Mouse (Mus musculus): ENCODE results near the gene Rgl3. TPM values are rescaled to one million over a fixed set of nuclear protein-coding genes. Genes with fewer than 3 reads are reported as not detected.

Rgl3 gene
- total and polyA plus RNA-seq, 3 experiments: not detected

- TF ChIP-seq USF2 (conservative IDR thresholded peaks at IDR 0.05; ENCODE audit: low read depth, low read length): no peak
- no peak for TF ChIP-seq HCFC1 (IDR thresholded peaks at IDR 0.05; ENCODE audit: low read depth, low read length)
- no peak for TF ChIP-seq POLR2A (IDR thresholded peaks at IDR 0.05; ENCODE audit: low read depth, low read length)
- TF ChIP-seq JUND (conservative IDR thresholded peaks at IDR 0.05; ENCODE audit: low read depth, low read length): no peak
- no peak for TF ChIP-seq ETS1 (conservative IDR thresholded peaks at IDR 0.05; ENCODE audit: low read depth, low read length)
- TF ChIP-seq ZNF384 (IDR thresholded peaks at IDR 0.05; ENCODE audit: low read depth, low read length): no peak
- no peak for TF ChIP-seq KAT2A (IDR thresholded peaks at IDR 0.05; ENCODE audit: insufficient replicate concordance, low read length)
- TF ChIP-seq TBP (conservative IDR thresholded peaks at IDR 0.05; ENCODE audit: low read depth, low read length): no peak
- TF ChIP-seq TCF12 (IDR thresholded peaks at IDR 0.05; ENCODE audit: low read depth, low read length): no peak
- no peak for TF ChIP-seq MYC (IDR thresholded peaks at IDR 0.05; ENCODE audit: low read depth, low read length)
- no peak for TF ChIP-seq ZKSCAN1 (IDR thresholded peaks at IDR 0.05; ENCODE audit: borderline replicate concordance, low read depth, low read length)
- no peak for TF ChIP-seq NRF1 (IDR thresholded peaks at IDR 0.05; ENCODE audit: low read depth, low read length)
- TF ChIP-seq MEF2A (IDR thresholded peaks at IDR 0.05; ENCODE audit: borderline replicate concordance, low read depth, low read length): no peak
- TF ChIP-seq ZC3H11A (IDR thresholded peaks at IDR 0.05; ENCODE audit: low read depth, low read length): no peak
- no peak for TF ChIP-seq MAFK (IDR thresholded peaks at IDR 0.05; ENCODE audit: insufficient replicate concordance, low read length)
- no peak for TF ChIP-seq POLR2AphosphoS2 (IDR thresholded peaks at IDR 0.05; ENCODE audit: low read depth, low read length)
- TF ChIP-seq SMC3 (IDR thresholded peaks at IDR 0.05; ENCODE audit: low read depth, low read length): no peak
- no peak for TF ChIP-seq PAX5 (IDR thresholded peaks at IDR 0.05; ENCODE audit: low read length)
- no peak for TF ChIP-seq CHD2 (IDR thresholded peaks at IDR 0.05; ENCODE audit: low read length)
- H3K27me3 ChIP-seq (replicated peaks): no peaks in the 10 kb centered on the region
- no peak overlapping the region for H3K27ac ChIP-seq (ENCODE audit: insufficient read depth, low read depth)
- no peaks in the 10 kb centered on the region for H3K9me3 ChIP-seq (replicated peaks; ENCODE audit: low read length)
- H3K36me3 ChIP-seq (replicated peaks in 1 of 2; ENCODE audit: control insufficient read depth in 1 of 2, insufficient read depth in 1 of 2, low read length in 1 of 2): peaks cover 84 to 93% of the 10 kb centered on the region in 2 experiments
- dilution Hi-C loops (cut with MboI; ENCODE audit: extremely low pct_ligation_motif_present, extremely low pct_unique_long_range_greater_than_20kb, low sequenced_read_pairs): no loop called here
- no peaks in the 10 kb centered on the region for H3K79me2 ChIP-seq (replicated peaks; ENCODE audit: control insufficient read depth, extremely low read depth, insufficient read depth, poor library complexity, severe bottlenecking)
- no peak for DNase-seq (ENCODE audit: extremely low read depth)
- H3K4me2 ChIP-seq (ENCODE audit: insufficient read depth, low read depth, poor library complexity, severe bottlenecking): no peak overlapping the region
- H3K4me3 ChIP-seq (replicated peaks in 1 of 3; ENCODE audit: low read depth in 2 of 3, low read length in 2 of 3, poor library complexity in 1 of 3): no peak overlapping the region
- in situ Hi-C loops (cut with MboI; ENCODE audit: low pct_ligation_motif_present, low pct_unique_long_range_greater_than_20kb, low sequenced_read_pairs): no loop called here
- peaks cover 3 to 23% of the 10 kb centered on the region in 2 experiments; a peak in 3 of 4 replicates for H3K4me1 ChIP-seq (ENCODE audit: control insufficient read depth in 1 of 2, insufficient read depth in 2 of 2)
- no peak overlapping the region for H3K9ac ChIP-seq (ENCODE audit: insufficient read depth, low read depth)
These were observed 21.8 kb upstream of the Rgl3 start for GRCm38 (mm10) chr9:22011055-22011454.

- Histone ChIP-seq H3K79me2 (replicated peaks; ENCODE audit: control insufficient read depth, extremely low read depth, insufficient read depth, poor library complexity, severe bottlenecking) (peaks cover 13% of the 10 kb centered on the region; the same call in 1 of the 2 replicates), H3K9me3 (replicated peaks; ENCODE audit: low read length) (no peaks in the 10 kb centered on the region), H3K4me1 (ENCODE audit: control insufficient read depth in 1 of 2, insufficient read depth in 2 of 2) (peaks cover 8 to 37% of the 10 kb centered on the region in 2 experiments), H3K4me2 (ENCODE audit: insufficient read depth, low read depth, poor library complexity, severe bottlenecking) (no peak overlapping the region), H3K27ac (ENCODE audit: insufficient read depth, low read depth) (no peak overlapping the region), H3K4me3 (replicated peaks in 1 of 3; ENCODE audit: low read depth in 2 of 3, low read length in 2 of 3, poor library complexity in 1 of 3) (peak overlapping the region in 1 of 3 experiments; percentile 18), H3K36me3 (replicated peaks in 1 of 2; ENCODE audit: control insufficient read depth in 1 of 2, insufficient read depth in 1 of 2, low read length in 1 of 2) (peaks cover 54 to 59% of the 10 kb centered on the region in 2 experiments), H3K27me3 (replicated peaks) (peaks cover 10% of the 10 kb centered on the region), H3K9ac (ENCODE audit: insufficient read depth, low read depth) (no peak overlapping the region)
- dilution Hi-C loops (cut with MboI; ENCODE audit: extremely low pct_ligation_motif_present, extremely low pct_unique_long_range_greater_than_20kb, low sequenced_read_pairs) (no loop called here), in situ Hi-C loops (cut with MboI; ENCODE audit: low pct_ligation_motif_present, low pct_unique_long_range_greater_than_20kb, low sequenced_read_pairs) (loop anchor here (5.0 kb wide), 1 partner anchor 42 kb away; the partner anchor contains the start of gene Epor)
- DNase-seq (ENCODE audit: extremely low read depth): no peak
- no peak for TF ChIP-seq SMC3 (IDR thresholded peaks at IDR 0.05; ENCODE audit: low read depth, low read length)
- TF ChIP-seq E2F4 (IDR thresholded peaks at IDR 0.05; ENCODE audit: insufficient replicate concordance, low read depth, low read length): no peak
- no peak for TF ChIP-seq CHD2 (IDR thresholded peaks at IDR 0.05; ENCODE audit: low read length)
- TF ChIP-seq NRF1 (IDR thresholded peaks at IDR 0.05; ENCODE audit: low read depth, low read length): no peak
- no peak for TF ChIP-seq GABPA (IDR thresholded peaks at IDR 0.05; ENCODE audit: insufficient replicate concordance, low read depth, low read length)
These were observed 15.3 kb upstream of the Rgl3 start for GRCm38 (mm10) chr9:22004546-22004945.
